Mouse (Mus musculus) left cerebral cortex, adult 8-10 months (tissue): ENCODE results near the gene Slc39a8. TPM values are rescaled to one million over a fixed set of nuclear protein-coding genes. Genes with fewer than 3 reads are reported as not detected.

ENCODE experiments used
- DNase-seq, 2 experiments: peaks; one replicate each; pipeline ENCODE4 v3.0.0; 2022; ENCODE audit warnings: low spot score in 2 of 2
- total RNA-seq, 4 experiments: library from RNA; stranded (reverse); gene quantifications; 2 replicates each; pipeline ENCODE4 v1.2.4; 2022

Slc39a8 gene
- total RNA-seq, 4 experiments from 2014 or later = 2.4 to 3.6 (median 2.7) TPM

- no peak for DNase-seq
These were observed 20.8 kb downstream of the Slc39a8 start for GRCm38 (mm10) chr3:135845860-135846259.

GRCm38 (mm10) chr3:135851607-135852006 is 26.5 kb downstream of the Slc39a8 start:
- no peak for DNase-seq

- no peak for DNase-seq
These were observed 28.7 kb downstream of the Slc39a8 start for GRCm38 (mm10) chr3:135853604-135854297.

GRCm38 (mm10) chr3:135854298-135854984 is 29.4 kb downstream of the Slc39a8 start:
- no peak for DNase-seq

- DNase-seq = no peak
These were observed 29.9 kb downstream of the Slc39a8 start for GRCm38 (mm10) chr3:135854985-135855340.

- DNase-seq = no peak
These were observed 31.2 kb downstream of the Slc39a8 start for GRCm38 (mm10) chr3:135856303-135856702.

- no peak for DNase-seq
These were observed 32.1 kb downstream of the Slc39a8 start for GRCm38 (mm10) chr3:135857134-135857533.

- DNase-seq = peak in 1 of 2 experiments; percentile 42
These were observed 34.4 kb downstream of the Slc39a8 start for GRCm38 (mm10) chr3:135859431-135859830.

GRCm38 (mm10) chr3:135862804-135863203 is 37.7 kb downstream of the Slc39a8 start:
- peak in 1 of 2 experiments; percentile 34 for DNase-seq

GRCm38 (mm10) chr3:135869041-135869440 is 44.0 kb downstream of the Slc39a8 start:
- no peak for DNase-seq

- DNase-seq = no peak
These were observed 47.2 kb downstream of the Slc39a8 start for GRCm38 (mm10) chr3:135872325-135872724.

- no peak for DNase-seq
These were observed 48.5 kb downstream of the Slc39a8 start for GRCm38 (mm10) chr3:135873596-135873995.

- DNase-seq = no peak
These were observed 53.0 kb downstream of the Slc39a8 start for GRCm38 (mm10) chr3:135878048-135878447.

GRCm38 (mm10) chr3:135885927-135886658 is 61.0 kb downstream of the Slc39a8 start:
- no peak for DNase-seq

GRCm38 (mm10) chr3:135886659-135887027 is 61.6 kb downstream of the Slc39a8 start:
- DNase-seq = peak; percentile 68 to 79

- DNase-seq = no peak
These were observed 62.2 kb downstream of the Slc39a8 start for GRCm38 (mm10) chr3:135887033-135887855.

GRCm38 (mm10) chr3:135887856-135888155 is 62.7 kb downstream of the Slc39a8 start:
- DNase-seq = no peak

- DNase-seq = no peak
These were observed 64.3 kb downstream of the Slc39a8 start for GRCm38 (mm10) chr3:135889401-135889800.

GRCm38 (mm10) chr3:135903366-135903765 is 78.3 kb downstream of the Slc39a8 start:
- no peak for DNase-seq

GRCm38 (mm10) chr3:135904881-135905280 is 79.8 kb downstream of the Slc39a8 start:
- no peak for DNase-seq

- DNase-seq = no peak
These were observed 80.7 kb downstream of the Slc39a8 start for GRCm38 (mm10) chr3:135905729-135906128.

- no peak for DNase-seq
These were observed 81.9 kb downstream of the Slc39a8 start for GRCm38 (mm10) chr3:135907028-135907427.
